Comparison of ENCODE assay signal across 8 mouse cellular contexts in the genomic region with DNA sequence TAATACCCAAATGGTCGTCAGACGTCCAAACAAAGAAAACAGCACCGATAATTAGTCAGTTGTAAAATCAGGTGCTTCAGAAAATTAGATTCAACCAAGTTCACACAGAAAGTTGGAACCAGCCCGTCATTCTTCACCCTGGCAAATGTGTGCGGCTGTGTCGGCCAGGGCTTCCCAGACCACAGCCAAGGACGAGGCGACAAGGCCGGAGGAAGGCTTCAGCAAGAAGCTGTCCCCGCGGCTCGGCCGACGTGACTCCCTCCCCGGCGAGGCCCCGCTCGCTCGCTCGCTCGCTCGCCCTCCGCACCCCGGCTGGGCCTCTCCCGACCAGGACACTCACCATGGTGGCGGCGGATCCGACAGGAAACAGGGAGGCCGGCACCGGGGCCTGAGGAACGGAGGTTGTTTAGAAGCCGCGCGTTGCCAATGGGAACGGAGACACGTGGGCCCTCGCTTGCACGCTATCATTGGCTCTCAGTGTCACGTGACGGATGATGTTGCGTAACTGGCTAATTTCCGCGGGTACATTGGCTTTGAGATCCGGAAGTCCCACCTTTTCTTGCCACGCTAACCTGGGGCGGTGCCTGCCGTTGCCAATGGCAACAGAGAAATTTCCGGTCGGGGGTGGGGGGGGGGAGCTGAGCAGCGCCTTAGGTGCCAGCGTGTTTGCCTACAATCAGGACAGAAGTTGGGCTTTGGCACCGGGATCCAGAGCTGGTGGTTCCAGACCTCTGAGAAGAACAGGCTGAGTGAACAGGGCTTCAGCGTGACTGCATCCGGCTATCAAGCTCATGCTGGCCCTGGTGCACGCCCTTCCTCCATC. TPM values are rescaled to one million over a fixed set of nuclear protein-coding genes. Genes with fewer than 3 reads are reported as not detected.
A peak's percentile ranks its signal among the peaks of the same experiment; 100 is the strongest.
DNase-seq lines count a peak whose midpoint lies in the region; ATAC-seq lines count a peak whose summit lies in the region.

Gene Lztfl1, minus strand, starts transcription at position 512 of the 823 bp plus-strand sequence.

- peak; percentile 97 for DNase-seq in c-Kit-negative CD71-positive TER-119-positive erythroid progenitor cells, embryonic 14.5 days (ENCODE audit: low read depth, low spot score)
- peak; percentile 100 for DNase-seq in fibroblast of lung, adult 2 months (ENCODE audit: low read depth)
- peak; percentile 98 for DNase-seq in kidney, postnatal 14 days
- peak; percentile 95 for DNase-seq in liver, embryonic 13.5 days
- peak; percentile 94 for DNase-seq in neural tube, embryonic 10.5 days (ENCODE audit: extremely low spot score, low spot score)

- H3K9ac ChIP-seq in heart, embryonic 14.5 days (ENCODE audit: low read length) = peak within 1 kb of the TSS; percentile 76
- H3K9ac ChIP-seq in liver, embryonic 13.5 days = peak within 1 kb of the TSS; percentile 83
- peak within 1 kb of the TSS; percentile 89 for H3K9ac ChIP-seq in stomach, embryonic 16.5 days (ENCODE audit: low read length)

- H3K4me3 ChIP-seq in heart, embryonic 14.5 days (ENCODE audit: control insufficient read depth in 1 of 2, insufficient read depth in 1 of 2, low read depth in 1 of 2, low read length in 2 of 2) = peak within 1 kb of the TSS; percentile 59 to 98
- H3K4me3 ChIP-seq in liver, embryonic 13.5 days (replicated peaks) = peak within 1 kb of the TSS; percentile 84
- peak within 1 kb of the TSS; percentile 98 for H3K4me3 ChIP-seq in stomach, embryonic 16.5 days (replicated peaks; ENCODE audit: low read length)

- under 1% methylated on average over 55 of the region's 55 CpGs for WGBS in heart, embryonic 14.5 days
- WGBS in liver, embryonic 13.5 days (ENCODE audit: insufficient replicate concordance) = under 1% methylated on average over 55 of the region's 55 CpGs
- WGBS in stomach, embryonic 16.5 days = under 1% methylated on average over 55 of the region's 55 CpGs

- peak within 1 kb of the TSS; percentile 66 to 71 for H3K27ac ChIP-seq in heart, embryonic 14.5 days (replicated peaks in 1 of 2; ENCODE audit: control insufficient read depth in 1 of 2, insufficient read depth in 1 of 2, low read depth in 2 of 2, low read length in 2 of 2)
- peak within 1 kb of the TSS; percentile 82 for H3K27ac ChIP-seq in liver, embryonic 13.5 days
- peak within 1 kb of the TSS; percentile 73 for H3K27ac ChIP-seq in stomach, embryonic 16.5 days (ENCODE audit: low read length)

- H3K36me3 ChIP-seq in heart, embryonic 14.5 days (ENCODE audit: control insufficient read depth, insufficient read depth, low read length) = peaks cover 3% of the 10 kb centered on the region; the same call in 1 of the 2 replicates
- no peaks in the 10 kb centered on the region for H3K36me3 ChIP-seq in liver, embryonic 13.5 days
- no peaks in the 10 kb centered on the region for H3K36me3 ChIP-seq in stomach, embryonic 16.5 days (ENCODE audit: control insufficient read depth, insufficient read depth, low read length)

- peaks cover 2 to 6% of the 10 kb centered on the region in 2 experiments; a peak in 3 of 4 replicates for H3K4me1 ChIP-seq in heart, embryonic 14.5 days (ENCODE audit: control insufficient read depth in 2 of 2, insufficient read depth in 2 of 2, low read length in 2 of 2)
- peaks cover 15% of the 10 kb centered on the region for H3K4me1 ChIP-seq in liver, embryonic 13.5 days (replicated peaks)
- H3K4me1 ChIP-seq in stomach, embryonic 16.5 days (ENCODE audit: control insufficient read depth, insufficient read depth, low read length) = peaks cover 6% of the 10 kb centered on the region

- peak; percentile 99 for ATAC-seq in CD4-positive, CD25-positive, alpha-beta regulatory T cell, adult 4 months
- peak; percentile 100 for ATAC-seq in heart, embryonic 14.5 days (ENCODE audit: insufficient number of reproducible peaks, insufficient read depth, low FRiP score, low read depth)
- peak; percentile 99 for ATAC-seq in liver, embryonic 13.5 days (ENCODE audit: low read depth)
- ATAC-seq in stomach, embryonic 16.5 days (ENCODE audit: insufficient read depth, low FRiP score) = peak; percentile 100

- H3K27me3 ChIP-seq in heart, embryonic 14.5 days (ENCODE audit: control insufficient read depth, insufficient read depth, low read length) = no peaks in the 10 kb centered on the region; the same call in 1 of the 2 replicates
- H3K27me3 ChIP-seq in liver, embryonic 13.5 days = 0 out of 2 replicates have a peak, but pooled peaks cover 6% of the 10 kb centered on the region
- H3K27me3 ChIP-seq in stomach, embryonic 16.5 days (ENCODE audit: control insufficient read depth, insufficient read depth, low read length) = no peaks in the 10 kb centered on the region

- H3K9me3 ChIP-seq in heart, embryonic 14.5 days (ENCODE audit: control insufficient read depth, low read length) = no peaks in the 10 kb centered on the region
- no peaks in the 10 kb centered on the region for H3K9me3 ChIP-seq in liver, embryonic 13.5 days (replicated peaks)
- H3K9me3 ChIP-seq in stomach, embryonic 16.5 days (replicated peaks; ENCODE audit: control insufficient read depth, low read length) = no peaks in the 10 kb centered on the region

- peak within 1 kb of the TSS; percentile 79 for H3K4me2 ChIP-seq in heart, embryonic 14.5 days (ENCODE audit: low read length)
- H3K4me2 ChIP-seq in liver, embryonic 13.5 days = peak within 1 kb of the TSS; percentile 83
- H3K4me2 ChIP-seq in stomach, embryonic 16.5 days (ENCODE audit: low read depth, low read length) = peak within 1 kb of the TSS; percentile 63

RNA-seq across cellular contexts. Expression of gene Lztfl1, which starts in this region (rescaled TPM):
- 10 to 100 TPM; 42.1 to 48.2 TPM for polyA plus RNA-seq in CD4-positive, CD25-positive, alpha-beta regulatory T cell, adult 4 months (2017; shearing (Covaris generic))
- 37.3 and 39.3 TPM in 2 replicates for polyA plus RNA-seq in heart, embryonic 14.5 days (2014; fragmentation: Nextera tagmentation; extraction: Ambion mirVana)
- 20.7 and 26.6 TPM in 2 replicates for polyA plus RNA-seq in liver, embryonic 13.5 days (2015; fragmentation: Nextera tagmentation; extraction: Ambion mirVana)
- 46.4 and 47.8 TPM in 2 replicates for polyA plus RNA-seq in stomach, embryonic 16.5 days (2015; fragmentation: Nextera tagmentation; extraction: Ambion mirVana)

Comparison
In these comparisons a context has a peak if more than half of its experiments do, and no peak if none do; other contexts are left out.
1. Peak in every context shown above with its lines: DNase-seq, ATAC-seq, H3K4me3 ChIP-seq and H3K27ac ChIP-seq.